Mouse (Mus musculus) forebrain, embryonic 13.5 days (tissue): ENCODE measurements around the gene Dzip1. TPM values are rescaled to one million over a fixed set of nuclear protein-coding genes. Genes with fewer than 3 reads are reported as not detected.

Source experiments
- ATAC-seq: fragments of 200-750 bp; cut with Nextera tagmentation; 2 replicates; pipeline ENCODE4 v1.8.0; 2017
- H3K27ac ChIP-seq: fragments of 300-500 bp; sonication (generic); 2 replicates; pipeline ENCODE4 v1.5.1; 2015; ENCODE audit warnings: inconsistent platforms, mild to moderate bottlenecking, moderate library complexity
- H3K27me3 ChIP-seq: fragments of 300-500 bp; sonication (generic); 2 replicates; pipeline ENCODE4 v1.6.1; 2015; ENCODE audit warnings: mild to moderate bottlenecking, inconsistent platforms
- H3K36me3 ChIP-seq: fragments of 300-500 bp; sonication (generic); 2 replicates; pipeline ENCODE4 v1.6.1; 2015; ENCODE audit warnings: mild to moderate bottlenecking, inconsistent platforms; ENCODE audit not compliant: poor library complexity, severe bottlenecking
- H3K4me1 ChIP-seq: fragments of 300-500 bp; sonication (generic); 2 replicates; pipeline ENCODE4 v1.6.1; 2015; ENCODE audit warnings: inconsistent platforms
- H3K4me2 ChIP-seq: fragments of 300-500 bp; sonication (generic); 2 replicates; pipeline ENCODE4 v1.6.1; 2015; ENCODE audit warnings: inconsistent platforms, mild to moderate bottlenecking, moderate library complexity
- H3K4me3 ChIP-seq: fragments of 300-500 bp; sonication (generic); 2 replicates; pipeline ENCODE4 v1.5.1; 2015; ENCODE audit warnings: mild to moderate bottlenecking, inconsistent platforms
- H3K9ac ChIP-seq: fragments of 300-500 bp; sonication (generic); 2 replicates; pipeline ENCODE4 v1.6.1; 2015; ENCODE audit warnings: mild to moderate bottlenecking, inconsistent platforms
- H3K9me3 ChIP-seq: fragments of 300-500 bp; sonication (generic); replicated peaks from 2 replicates; pipeline ENCODE4 v1.6.1; 2016; ENCODE audit warnings: inconsistent platforms
- WGBS: fragments of 180-500 bp; shearing (Covaris S2); methylation state at CpG from one replicate; pipeline ENCODE4 v1.1.7; 2015; 5-methylcytosine and 5-hydroxymethylcytosine counted together
- polyA plus RNA-seq: library from polyadenylated mRNA; unstranded; fragments of >200 nt; fragmentation: Nextera tagmentation; extraction: Ambion mirVana; gene quantifications from 2 replicates; pipeline ENCODE4 v1.2.1, GENCODE M21; 2015

Gene Dzip1
- polyA plus RNA-seq, 1 experiment from 2014 or later = 27.2 TPM

- no peak for ATAC-seq
- Histone ChIP-seq H3K36me3 (no peaks in the 10 kb centered on the region), H3K9ac (no peak overlapping the region)
These were observed 60.4 kb downstream of the Dzip1 start for GRCm38 (mm10) chr14:118864905-118865304.

DNA sequence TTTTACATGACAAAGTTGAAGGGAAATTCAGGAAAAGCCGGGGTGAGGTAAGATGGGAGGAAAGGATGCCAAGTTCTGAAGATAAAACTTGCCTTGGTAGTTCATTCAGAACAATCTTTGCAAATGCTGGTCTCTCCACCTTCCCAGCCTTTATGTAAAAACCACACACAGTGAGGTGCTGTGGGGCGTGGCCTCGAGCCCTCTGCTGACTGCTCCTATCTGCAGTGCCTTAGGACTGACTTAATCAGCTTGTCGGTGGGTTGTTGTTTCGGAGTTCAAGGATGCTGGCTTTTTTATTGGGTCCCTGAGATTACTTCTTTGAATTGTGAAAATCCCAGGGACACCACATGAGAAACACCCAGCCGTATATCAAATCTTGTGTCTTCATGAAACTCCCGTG is 63.0 kb downstream of the Dzip1 start:
- 65% methylated on average over 7 of the region's 7 CpGs for WGBS
- no peak for ATAC-seq
- Histone ChIP-seq H3K9ac (no peak overlapping the region), H3K27ac (no peak overlapping the region), H3K4me1 (peaks cover 26% of the 10 kb centered on the region), H3K4me2 (no peak overlapping the region), H3K9me3 (no peaks in the 10 kb centered on the region), H3K27me3 (peaks cover 10% of the 10 kb centered on the region), H3K36me3 (no peaks in the 10 kb centered on the region), H3K4me3 (no peak overlapping the region)

More at GRCm38 (mm10) chr14:118864905-118865304, 60.4 kb downstream of the Dzip1 start:
- H3K27me3 ChIP-seq = no peaks in the 10 kb centered on the region
- no peak overlapping the region for H3K4me3 ChIP-seq
- H3K9me3 ChIP-seq = no peaks in the 10 kb centered on the region
- peaks cover 30% of the 10 kb centered on the region for H3K4me1 ChIP-seq
- H3K27ac ChIP-seq = no peak overlapping the region
- 58% methylated on average over 4 of the region's 4 CpGs for WGBS
- H3K4me2 ChIP-seq = no peak overlapping the region

DNA sequence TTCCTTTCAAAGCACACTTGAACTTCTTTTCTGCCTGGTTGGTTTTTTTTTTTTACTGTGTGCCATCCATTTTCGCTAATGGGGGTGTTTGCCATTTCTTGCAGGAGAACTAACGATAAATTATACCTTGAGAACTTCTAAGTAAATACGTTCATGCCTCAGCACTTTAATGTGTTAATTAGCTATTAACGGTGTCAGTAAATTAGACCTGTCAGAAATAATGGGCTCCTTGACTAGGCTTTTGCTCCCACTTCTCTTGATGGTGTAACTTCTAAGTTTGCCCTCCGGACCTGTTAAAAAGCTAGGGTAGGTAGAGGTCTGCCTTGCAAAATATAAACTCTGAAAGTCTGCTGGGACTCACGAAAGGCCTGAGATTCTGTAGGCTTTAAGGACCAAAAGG is 66.9 kb downstream of the Dzip1 start:
- Histone ChIP-seq H3K9ac (no peak overlapping the region), H3K27ac (no peak overlapping the region), H3K27me3 (peaks cover 42% of the 10 kb centered on the region), H3K9me3 (no peaks in the 10 kb centered on the region), H3K4me2 (no peak overlapping the region), H3K4me3 (no peak overlapping the region), H3K4me1 (peaks cover 36% of the 10 kb centered on the region), H3K36me3 (no peaks in the 10 kb centered on the region)
- WGBS = 32% methylated on average over 6 of the region's 6 CpGs
- no peak for ATAC-seq

GRCm38 (mm10) chr14:118856563-118856962 is 68.7 kb downstream of the Dzip1 start:
- H3K9me3 ChIP-seq = no peaks in the 10 kb centered on the region
- no peak overlapping the region for H3K4me2 ChIP-seq
- WGBS = 90% methylated on average over 6 of the region's 6 CpGs
- no peak overlapping the region for H3K9ac ChIP-seq
- peaks cover 53% of the 10 kb centered on the region for H3K27me3 ChIP-seq
- H3K36me3 ChIP-seq = no peaks in the 10 kb centered on the region
- no peak overlapping the region for H3K4me3 ChIP-seq
- peaks cover 36% of the 10 kb centered on the region for H3K4me1 ChIP-seq
- ATAC-seq = no peak
- no peak overlapping the region for H3K27ac ChIP-seq

- under 1% methylated on average over 28 of the region's 28 CpGs for WGBS
- peak overlapping the region; percentile 90 for H3K4me2 ChIP-seq
- H3K27me3 ChIP-seq = peaks cover 53% of the 10 kb centered on the region
- no peaks in the 10 kb centered on the region for H3K9me3 ChIP-seq
- peak overlapping the region; percentile 53 for H3K4me3 ChIP-seq
- ATAC-seq = peak; percentile 52
- peak overlapping the region; percentile 55 for H3K9ac ChIP-seq
- H3K36me3 ChIP-seq = no peaks in the 10 kb centered on the region
- H3K27ac ChIP-seq = no peak overlapping the region
- peaks cover 34% of the 10 kb centered on the region for H3K4me1 ChIP-seq
These were observed 70.0 kb downstream of the Dzip1 start for GRCm38 (mm10) chr14:118855141-118855800.

GRCm38 (mm10) chr14:118854371-118855114 is 70.7 kb downstream of the Dzip1 start:
- WGBS = 1% methylated on average over 48 of the region's 48 CpGs
- peaks cover 29% of the 10 kb centered on the region for H3K4me1 ChIP-seq
- ATAC-seq = peak; percentile 76

GRCm38 (mm10) chr14:118851496-118852107 is 73.7 kb downstream of the Dzip1 start:
- 80% methylated on average over 6 of the region's 6 CpGs for WGBS
- H3K4me2 ChIP-seq = no peak overlapping the region
- H3K27ac ChIP-seq = no peak overlapping the region
- H3K36me3 ChIP-seq = no peaks in the 10 kb centered on the region
- no peak for ATAC-seq
- no peaks in the 10 kb centered on the region for H3K9me3 ChIP-seq
- no peak overlapping the region for H3K9ac ChIP-seq
- H3K4me1 ChIP-seq = peaks cover 18% of the 10 kb centered on the region
- peaks cover 37% of the 10 kb centered on the region for H3K27me3 ChIP-seq
- no peak overlapping the region for H3K4me3 ChIP-seq

More at GRCm38 (mm10) chr14:118854371-118855114, 70.7 kb downstream of the Dzip1 start:
- Histone ChIP-seq H3K4me2 (peak overlapping the region; percentile 90), H3K9ac (peak overlapping the region; percentile 55), H3K36me3 (no peaks in the 10 kb centered on the region), H3K27ac (no peak overlapping the region), H3K27me3 (peaks cover 53% of the 10 kb centered on the region), H3K4me3 (peak overlapping the region; percentile 53), H3K9me3 (no peaks in the 10 kb centered on the region)

DNA sequence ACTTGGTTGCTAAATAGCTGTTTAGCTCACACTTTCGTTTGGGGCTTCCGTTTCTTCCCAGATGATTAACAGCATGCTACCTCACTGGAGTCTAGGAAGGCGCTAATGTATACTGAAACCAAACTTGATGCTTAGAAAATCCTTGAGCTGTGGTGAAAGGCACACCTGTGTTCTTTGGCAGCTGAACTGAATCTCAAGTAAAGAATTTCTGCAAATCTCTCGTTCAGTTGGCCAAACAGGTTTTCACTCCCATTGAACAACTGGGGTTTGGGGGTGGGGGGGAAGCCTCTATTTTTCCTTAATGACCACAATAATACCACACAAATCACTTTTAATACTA is 74.6 kb downstream of the Dzip1 start:
- H3K36me3 ChIP-seq = no peaks in the 10 kb centered on the region
- H3K4me2 ChIP-seq = no peak overlapping the region
- peaks cover 18% of the 10 kb centered on the region for H3K4me1 ChIP-seq
- ATAC-seq = no peak
- 45% methylated on average over 4 of the region's 4 CpGs for WGBS
- peaks cover 30% of the 10 kb centered on the region for H3K27me3 ChIP-seq
- no peak overlapping the region for H3K4me3 ChIP-seq
- no peaks in the 10 kb centered on the region for H3K9me3 ChIP-seq
- H3K27ac ChIP-seq = no peak overlapping the region
- H3K9ac ChIP-seq = no peak overlapping the region

DNA sequence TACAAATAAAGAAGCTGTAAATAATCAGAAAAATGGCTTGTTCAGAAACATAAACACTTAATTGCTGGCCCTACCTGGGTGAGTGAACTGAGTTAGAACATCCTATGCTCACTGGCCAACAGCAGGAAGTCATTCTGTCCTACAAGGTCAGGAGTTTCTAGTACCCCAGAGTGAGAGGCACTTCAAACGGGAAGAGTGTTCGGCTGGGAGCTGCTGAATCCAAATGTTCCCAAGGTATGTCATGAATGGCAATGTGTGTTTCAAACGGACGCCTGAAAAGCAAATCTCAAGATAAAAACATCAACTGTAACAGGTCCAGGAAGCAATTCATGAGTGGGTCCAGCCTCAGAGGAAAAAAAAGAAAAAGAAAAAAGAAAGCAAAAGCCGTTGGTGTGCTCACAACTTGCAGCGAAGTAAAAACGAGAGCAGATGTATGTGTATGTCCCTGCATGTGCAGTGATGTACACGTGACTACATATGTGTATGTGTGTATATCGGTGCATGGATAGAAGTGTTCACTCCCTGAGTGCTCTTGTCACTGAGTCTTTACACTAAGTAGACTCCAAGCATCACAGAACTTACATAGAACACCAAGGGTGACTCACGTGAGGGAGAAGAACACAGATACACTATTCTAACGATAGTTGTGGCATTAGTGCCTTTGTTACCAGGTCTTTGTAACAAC is 75.1 kb downstream of the Dzip1 start:
- no peaks in the 10 kb centered on the region for H3K9me3 ChIP-seq
- no peak overlapping the region for H3K4me2 ChIP-seq
- no peak overlapping the region for H3K9ac ChIP-seq
- 79% methylated on average over 11 of the region's 11 CpGs for WGBS
- no peaks in the 10 kb centered on the region for H3K36me3 ChIP-seq
- H3K4me1 ChIP-seq = peaks cover 13% of the 10 kb centered on the region
- no peak for ATAC-seq
- H3K27me3 ChIP-seq = peaks cover 29% of the 10 kb centered on the region
- no peak overlapping the region for H3K27ac ChIP-seq
- no peak overlapping the region for H3K4me3 ChIP-seq

DNA sequence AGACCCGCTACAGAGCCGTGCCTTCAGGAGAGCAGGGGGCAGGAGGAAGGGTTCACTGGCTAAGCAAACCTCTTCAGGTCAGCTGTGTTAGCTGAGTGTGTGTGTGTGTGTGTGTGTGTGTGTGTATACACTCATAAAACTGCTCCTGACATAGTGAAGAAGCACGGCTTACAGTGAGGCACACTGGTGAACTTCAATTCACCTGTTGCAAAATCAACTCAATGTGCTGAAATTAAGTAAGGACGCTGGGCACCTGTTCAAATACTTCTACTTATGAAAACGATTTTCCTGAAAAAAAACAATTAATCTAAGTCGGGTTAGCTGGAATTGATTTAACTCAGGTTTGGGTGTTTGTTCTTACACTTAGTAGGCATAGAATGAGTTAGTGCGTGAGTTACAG is 77.1 kb downstream of the Dzip1 start:
- WGBS = 86% methylated on average over 7 of the region's 7 CpGs
- no peak overlapping the region for H3K4me3 ChIP-seq
- H3K36me3 ChIP-seq = no peaks in the 10 kb centered on the region
- peaks cover 10% of the 10 kb centered on the region for H3K27me3 ChIP-seq
- peaks cover 4% of the 10 kb centered on the region; the same call in 1 of the 2 replicates for H3K4me1 ChIP-seq
- H3K9me3 ChIP-seq = no peaks in the 10 kb centered on the region
- no peak overlapping the region for H3K4me2 ChIP-seq
- no peak overlapping the region for H3K9ac ChIP-seq
- H3K27ac ChIP-seq = no peak overlapping the region
- ATAC-seq = no peak

DNA sequence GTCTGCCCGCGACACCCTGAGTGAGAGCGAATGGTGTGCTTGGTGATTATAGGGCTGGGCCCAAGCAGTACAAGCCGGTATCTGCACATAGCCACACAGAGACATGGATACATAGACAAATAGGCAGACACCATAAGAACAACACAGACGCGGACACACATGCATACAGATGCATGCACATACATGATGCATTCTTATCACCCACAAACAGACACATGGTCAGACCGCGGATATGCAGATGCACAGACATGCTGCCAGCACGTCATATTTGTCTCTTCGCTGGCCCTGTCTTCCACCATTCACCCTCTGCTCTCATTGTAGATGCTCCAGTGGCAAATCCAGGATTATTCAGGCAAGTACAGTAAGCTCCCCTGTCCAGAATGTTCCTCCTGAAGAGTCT is 78.4 kb downstream of the Dzip1 start:
- H3K36me3 ChIP-seq = no peaks in the 10 kb centered on the region
- H3K9ac ChIP-seq = no peak overlapping the region
- H3K9me3 ChIP-seq = no peaks in the 10 kb centered on the region
- peaks cover 4% of the 10 kb centered on the region; the same call in 1 of the 2 replicates for H3K4me1 ChIP-seq
- WGBS = 93% methylated on average over 10 of the region's 10 CpGs
- H3K4me3 ChIP-seq = no peak overlapping the region
- H3K27ac ChIP-seq = no peak overlapping the region
- no peak overlapping the region for H3K4me2 ChIP-seq
- H3K27me3 ChIP-seq = no peaks in the 10 kb centered on the region
- no peak for ATAC-seq

DNA sequence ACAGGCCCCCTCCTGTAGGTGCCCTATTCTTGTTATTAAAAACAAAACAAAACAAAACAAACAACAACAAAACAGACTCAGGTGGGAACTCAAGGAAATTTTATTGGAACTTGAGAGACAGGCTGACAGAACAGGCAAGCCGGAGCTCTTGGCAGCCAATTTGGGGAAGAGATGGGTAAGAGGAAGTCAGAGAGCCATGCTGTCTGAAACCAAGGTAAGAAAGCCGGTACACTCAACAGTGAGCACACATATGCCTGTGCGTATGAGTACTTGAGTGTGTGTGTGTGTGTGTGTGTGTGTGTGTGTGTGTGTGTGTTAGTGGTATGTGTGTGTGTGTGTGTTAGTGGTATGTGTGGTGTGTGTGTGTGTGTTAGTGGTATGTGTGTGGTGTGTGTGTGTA is 82.9 kb downstream of the Dzip1 start:
- Histone ChIP-seq H3K4me2 (no peak overlapping the region), H3K27me3 (no peaks in the 10 kb centered on the region)

More for the DNA sequence above, 82.9 kb downstream of the Dzip1 start:
- no peak overlapping the region for H3K4me3 ChIP-seq
- H3K4me1 ChIP-seq = no peaks in the 10 kb centered on the region
- no peak for ATAC-seq
- H3K27ac ChIP-seq = no peak overlapping the region
- 85% methylated on average over 3 of the region's 3 CpGs for WGBS
- H3K36me3 ChIP-seq = no peaks in the 10 kb centered on the region
- H3K9me3 ChIP-seq = no peaks in the 10 kb centered on the region
- no peak overlapping the region for H3K9ac ChIP-seq
